Mouse (Mus musculus) testis, postnatal 10 days (tissue): ENCODE data around the gene Tmc2.

Experiments
- DNase-seq: peaks from one replicate; pipeline ENCODE4 v3.0.0; 2021; ENCODE audit warnings: low spot score

Gene Tmc2

GRCm38 (mm10) chr2:130256762-130257161 lies 61.8 kb downstream of the Tmc2 start:
- DNase-seq, result no peak

- DNase-seq, result no peak
Observed at GRCm38 (mm10) chr2:130260822-130261221, 65.8 kb downstream of the Tmc2 start.

GRCm38 (mm10) chr2:130261914-130262313 lies 66.9 kb downstream of the Tmc2 start:
- no peak for DNase-seq

GRCm38 (mm10) chr2:130262398-130262797 lies 67.4 kb downstream of the Tmc2 start:
- no peak for DNase-seq

- DNase-seq, result no peak
Observed at GRCm38 (mm10) chr2:130265520-130265919, 70.5 kb downstream of the Tmc2 start.

GRCm38 (mm10) chr2:130268074-130268473 lies 73.1 kb downstream of the Tmc2 start:
- no peak for DNase-seq

GRCm38 (mm10) chr2:130273732-130274131 lies 78.7 kb downstream of the Tmc2 start:
- no peak for DNase-seq

- peak; percentile 98 for DNase-seq
Observed at GRCm38 (mm10) chr2:130274149-130274861, 79.3 kb downstream of the Tmc2 start, which contains the start of gene Nop56. Gene Nop56, plus strand, starts transcription at chr2:130274430.

- DNase-seq, result no peak
Observed at GRCm38 (mm10) chr2:130274862-130275261, 79.9 kb downstream of the Tmc2 start.

GRCm38 (mm10) chr2:130275649-130276048 lies 80.7 kb downstream of the Tmc2 start:
- peak; percentile 84 for DNase-seq

- no peak for DNase-seq
Observed at GRCm38 (mm10) chr2:130279600-130280091, 84.7 kb downstream of the Tmc2 start.

GRCm38 (mm10) chr2:130280224-130280623 lies 85.2 kb downstream of the Tmc2 start:
- DNase-seq, result no peak

GRCm38 (mm10) chr2:130280818-130281217 lies 85.8 kb downstream of the Tmc2 start:
- no peak for DNase-seq

- DNase-seq, result peak; percentile 92
Observed at GRCm38 (mm10) chr2:130283854-130284654, 89.1 kb downstream of the Tmc2 start, which contains the start of gene Idh3b. Gene Idh3b, minus strand, starts transcription at chr2:130284547.

GRCm38 (mm10) chr2:130289086-130289485 lies 94.1 kb downstream of the Tmc2 start:
- no peak for DNase-seq

GRCm38 (mm10) chr2:130291434-130291833 lies 96.4 kb downstream of the Tmc2 start:
- peak; percentile 73 for DNase-seq

- DNase-seq, result no peak
Observed at GRCm38 (mm10) chr2:130293009-130293408, 98.0 kb downstream of the Tmc2 start.

GRCm38 (mm10) chr2:130293486-130293885 lies 98.5 kb downstream of the Tmc2 start:
- no peak for DNase-seq

GRCm38 (mm10) chr2:130294218-130294935 lies 99.4 kb downstream of the Tmc2 start:
- no peak for DNase-seq

GRCm38 (mm10) chr2:130294936-130295277 lies 99.9 kb downstream of the Tmc2 start, which contains the start of gene Ebf4:
Gene Ebf4, plus strand, starts transcription at chr2:130295169.
- peak; percentile 73 for DNase-seq

- peak; percentile 62 for DNase-seq
Observed at GRCm38 (mm10) chr2:130295331-130296133, 100.5 kb downstream of the Tmc2 start.
